Mouse (Mus musculus) embryonic facial prominence, embryonic 10.5 days (tissue): ENCODE data around the gene Eef1akmt2. TPM values are rescaled to one million over a fixed set of nuclear protein-coding genes. Genes with fewer than 3 reads are reported as not detected.

Experiments used
- DNase-seq: peaks from one replicate; pipeline ENCODE4 v3.0.0-alpha.2; 2017; ENCODE audit warnings: low spot score
- H3K27ac ChIP-seq: fragments of 300-500 bp; sonication (generic); replicated peaks from 2 replicates; pipeline ENCODE4 v1.5.1; 2016; ENCODE audit warnings: mild to moderate bottlenecking
- H3K27me3 ChIP-seq: fragments of 300-500 bp; sonication (generic); replicated peaks from 2 replicates; pipeline ENCODE4 v1.6.1; 2016; ENCODE audit warnings: low read depth, mild to moderate bottlenecking; ENCODE audit not compliant: poor library complexity, severe bottlenecking
- H3K36me3 ChIP-seq: fragments of 300-500 bp; sonication (generic); replicated peaks from 2 replicates; pipeline ENCODE4 v1.6.1; 2016; ENCODE audit warnings: mild to moderate bottlenecking, moderate library complexity
- H3K4me1 ChIP-seq: fragments of 300-500 bp; sonication (generic); 2 replicates; pipeline ENCODE4 v1.6.1; 2016
- H3K4me3 ChIP-seq: fragments of 300-500 bp; sonication (generic); 2 replicates; pipeline ENCODE4 v1.5.1; 2016; ENCODE audit warnings: mild to moderate bottlenecking, moderate library complexity
- H3K9me3 ChIP-seq: fragments of 300-500 bp; sonication (generic); 2 replicates; pipeline ENCODE4 v1.6.1; 2016; ENCODE audit warnings: mild to moderate bottlenecking
- WGBS: fragments of 180-500 bp; shearing (Covaris S2); methylation state at CpG from one replicate; pipeline ENCODE4 v1.1.7; 2016; 5-methylcytosine and 5-hydroxymethylcytosine counted together
- polyA plus RNA-seq: library from polyadenylated mRNA; unstranded; fragments of >200 nt; fragmentation: Nextera tagmentation; extraction: Ambion mirVana; gene quantifications from 2 replicates; pipeline ENCODE4 v1.2.1, GENCODE M21; 2016

Eef1akmt2 gene
- polyA plus RNA-seq, 1 experiment from 2014 or later, result 72.1 TPM

GRCm38 (mm10) chr7:132814089-132814450, 38.4 kb downstream of the Eef1akmt2 start:
- no peak for DNase-seq
- Histone ChIP-seq H3K4me3 (peak overlapping the region; percentile 81), H3K4me1 (peaks cover 73% of the 10 kb centered on the region), H3K36me3 (peaks cover 4% of the 10 kb centered on the region; the same call in 1 of the 2 replicates), H3K9me3 (no peaks in the 10 kb centered on the region), H3K27ac (peak overlapping the region; percentile 97), H3K27me3 (no peaks in the 10 kb centered on the region)
- WGBS, result under 1% methylated on average over 7 of the region's 7 CpGs

- Histone ChIP-seq H3K4me1 (peaks cover 79% of the 10 kb centered on the region), H3K9me3 (no peaks in the 10 kb centered on the region), H3K4me3 (peak within 1 kb of the TSS; percentile 81), H3K27me3 (no peaks in the 10 kb centered on the region), H3K27ac (peak within 1 kb of the TSS; percentile 97), H3K36me3 (no peaks in the 10 kb centered on the region; the same call in 1 of the 2 replicates)
- DNase-seq, result peak; percentile 87
- under 1% methylated on average over 85 of the region's 85 CpGs for WGBS
These were observed 38.9 kb downstream of the Eef1akmt2 start, which contains the start of gene Fam53b for GRCm38 (mm10) chr7:132813416-132814088. TSS of gene Fam53b (minus strand) at chr7:132813886.

- H3K27me3 ChIP-seq, result no peaks in the 10 kb centered on the region
- H3K4me3 ChIP-seq, result peak overlapping the region; percentile 81
- no peaks in the 10 kb centered on the region for H3K9me3 ChIP-seq
- H3K36me3 ChIP-seq, result no peaks in the 10 kb centered on the region
- peak; percentile 79 for DNase-seq
- H3K4me1 ChIP-seq, result peaks cover 86% of the 10 kb centered on the region
- H3K27ac ChIP-seq, result peak overlapping the region; percentile 97
- under 1% methylated on average over 59 of the region's 59 CpGs for WGBS
These were observed 39.7 kb downstream of the Eef1akmt2 start for GRCm38 (mm10) chr7:132812619-132813415.

- no peaks in the 10 kb centered on the region for H3K27me3 ChIP-seq
- WGBS, result 11% methylated on average over 23 of the region's 23 CpGs
These were observed 40.5 kb downstream of the Eef1akmt2 start for GRCm38 (mm10) chr7:132811716-132812618.

GRCm38 (mm10) chr7:132810879-132811278, 41.6 kb downstream of the Eef1akmt2 start:
- H3K4me1 ChIP-seq, result peaks cover 99% of the 10 kb centered on the region
- peak overlapping the region; percentile 72 for H3K27ac ChIP-seq
- H3K4me3 ChIP-seq, result peak overlapping the region; percentile 81
- H3K36me3 ChIP-seq, result peaks cover 9% of the 10 kb centered on the region; the same call in 1 of the 2 replicates
- WGBS, result 42% methylated on average over 1 of the region's 1 CpGs
- no peaks in the 10 kb centered on the region for H3K27me3 ChIP-seq
- peak; percentile 89 for DNase-seq
- H3K9me3 ChIP-seq, result no peaks in the 10 kb centered on the region

More at GRCm38 (mm10) chr7:132811716-132812618, 40.5 kb downstream of the Eef1akmt2 start:
- Histone ChIP-seq H3K36me3 (0 out of 2 replicates have a peak, but pooled peaks cover 3% of the 10 kb centered on the region), H3K4me1 (peaks cover 94% of the 10 kb centered on the region), H3K27ac (peak overlapping the region; percentile 97), H3K4me3 (peak overlapping the region; percentile 81), H3K9me3 (no peaks in the 10 kb centered on the region)
- peak; percentile 56 for DNase-seq

- H3K4me3 ChIP-seq, result peak overlapping the region; percentile 81; the same call in 1 of the 2 replicates
- H3K4me1 ChIP-seq, result peaks cover 99% of the 10 kb centered on the region
- 9% methylated on average over 6 of the region's 6 CpGs for WGBS
- H3K9me3 ChIP-seq, result no peaks in the 10 kb centered on the region
- H3K27me3 ChIP-seq, result no peaks in the 10 kb centered on the region
- peak overlapping the region; percentile 72 for H3K27ac ChIP-seq
- peaks cover 9% of the 10 kb centered on the region; the same call in 1 of the 2 replicates for H3K36me3 ChIP-seq
- no peak for DNase-seq
These were observed 42.1 kb downstream of the Eef1akmt2 start for GRCm38 (mm10) chr7:132810368-132810767.

GRCm38 (mm10) chr7:132809721-132810120, 42.8 kb downstream of the Eef1akmt2 start:
- Histone ChIP-seq H3K27me3 (no peaks in the 10 kb centered on the region), H3K4me1 (peaks cover 93% of the 10 kb centered on the region), H3K9me3 (no peaks in the 10 kb centered on the region), H3K27ac (peak overlapping the region; percentile 84), H3K4me3 (peak overlapping the region; percentile 81), H3K36me3 (peaks cover 9% of the 10 kb centered on the region; the same call in 1 of the 2 replicates)
- DNase-seq, result no peak
- WGBS, result 20% methylated on average over 6 of the region's 6 CpGs

GRCm38 (mm10) chr7:132808841-132809682, 43.4 kb downstream of the Eef1akmt2 start:
- Histone ChIP-seq H3K9me3 (no peaks in the 10 kb centered on the region), H3K27ac (peak overlapping the region; percentile 84), H3K4me1 (peaks cover 93% of the 10 kb centered on the region), H3K4me3 (peak overlapping the region; percentile 81), H3K27me3 (no peaks in the 10 kb centered on the region), H3K36me3 (peaks cover 9% of the 10 kb centered on the region; the same call in 1 of the 2 replicates)
- peak; percentile 80 for DNase-seq
- WGBS, result 1% methylated on average over 20 of the region's 20 CpGs

- Histone ChIP-seq H3K27me3 (no peaks in the 10 kb centered on the region), H3K4me1 (peaks cover 87% of the 10 kb centered on the region), H3K4me3 (peak overlapping the region; percentile 81), H3K9me3 (no peaks in the 10 kb centered on the region), H3K36me3 (peaks cover 9% of the 10 kb centered on the region; the same call in 1 of the 2 replicates), H3K27ac (peak overlapping the region; percentile 84)
- 31% methylated on average over 7 of the region's 7 CpGs for WGBS
- DNase-seq, result peak; percentile 40
These were observed 44.2 kb downstream of the Eef1akmt2 start for GRCm38 (mm10) chr7:132808051-132808796.

GRCm38 (mm10) chr7:132806926-132807857, 45.3 kb downstream of the Eef1akmt2 start:
- Histone ChIP-seq H3K4me1 (peaks cover 82% of the 10 kb centered on the region), H3K36me3 (peaks cover 15% of the 10 kb centered on the region), H3K4me3 (no peak overlapping the region), H3K9me3 (no peaks in the 10 kb centered on the region), H3K27me3 (no peaks in the 10 kb centered on the region), H3K27ac (peak overlapping the region; percentile 84)
- 61% methylated on average over 13 of the region's 13 CpGs for WGBS
- DNase-seq, result no peak
